Mouse (Mus musculus) cerebellum, postnatal 36 days (tissue): ENCODE results near the gene Cadps2.

Source experiments
- DNase-seq, 2 experiments: peaks; one replicate each; pipeline ENCODE4 v3.0.0; 2021 to 2022; ENCODE audit warnings: mixed read lengths in 2 of 2

Gene Cadps2

DNA sequence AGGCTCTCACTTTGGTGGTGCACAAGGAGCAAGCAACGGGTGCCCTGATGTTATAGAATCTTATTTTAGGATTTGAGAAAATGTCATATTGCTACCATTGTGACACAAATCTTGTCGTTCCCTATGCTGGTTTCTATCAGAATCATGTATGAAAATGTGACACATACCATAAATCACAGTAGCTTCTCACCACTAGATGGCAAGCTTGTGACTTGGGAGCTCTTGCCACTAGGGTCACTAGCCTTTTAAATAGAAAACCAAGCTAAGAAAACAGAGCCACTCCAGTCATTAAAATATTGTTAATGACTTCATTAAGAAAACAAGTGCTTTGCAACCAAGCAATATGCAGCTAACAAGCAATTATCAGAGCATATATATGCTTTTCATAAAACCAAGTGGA lies 81.0 kb downstream of the Cadps2 start:
- DNase-seq, result no peak

DNA sequence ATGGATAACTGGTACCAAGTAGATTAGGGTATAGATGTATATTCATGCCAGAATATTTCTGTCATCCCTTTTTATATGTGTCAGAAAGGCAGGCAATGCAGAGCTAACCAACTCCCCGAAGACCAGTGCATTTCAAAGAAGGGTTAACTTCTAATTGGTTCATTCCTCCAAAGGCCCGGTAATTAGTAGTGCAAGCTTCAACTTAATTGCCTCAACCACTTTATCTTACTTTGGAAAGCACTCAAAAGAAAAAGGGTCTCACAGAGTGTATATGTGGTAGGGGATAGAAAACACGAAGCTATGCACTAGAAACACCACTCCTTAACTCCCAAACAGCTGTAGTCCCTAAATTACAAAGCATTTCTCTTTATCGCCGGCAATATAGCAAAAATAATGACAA lies 90.4 kb downstream of the Cadps2 start:
- no peak for DNase-seq

DNA sequence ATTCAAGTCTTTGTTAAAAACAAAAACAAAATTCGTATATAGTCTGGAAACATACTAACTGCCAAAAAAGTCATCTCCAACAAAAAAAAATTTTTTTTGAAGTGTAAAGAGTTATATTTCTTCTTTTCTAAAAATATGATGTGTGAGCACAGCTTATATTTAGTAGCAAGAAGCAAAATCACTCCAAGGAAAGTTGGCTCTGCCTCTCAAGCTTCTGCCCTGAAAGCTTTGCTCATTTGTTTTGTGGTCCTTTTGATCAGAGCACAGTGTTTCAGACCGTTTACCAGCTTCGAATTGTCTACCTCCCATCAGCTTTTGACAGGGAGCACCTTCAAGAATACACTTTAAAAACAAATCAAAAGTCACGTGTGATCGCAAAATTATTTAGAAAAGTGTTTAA lies 99.2 kb downstream of the Cadps2 start:
- no peak for DNase-seq

DNA sequence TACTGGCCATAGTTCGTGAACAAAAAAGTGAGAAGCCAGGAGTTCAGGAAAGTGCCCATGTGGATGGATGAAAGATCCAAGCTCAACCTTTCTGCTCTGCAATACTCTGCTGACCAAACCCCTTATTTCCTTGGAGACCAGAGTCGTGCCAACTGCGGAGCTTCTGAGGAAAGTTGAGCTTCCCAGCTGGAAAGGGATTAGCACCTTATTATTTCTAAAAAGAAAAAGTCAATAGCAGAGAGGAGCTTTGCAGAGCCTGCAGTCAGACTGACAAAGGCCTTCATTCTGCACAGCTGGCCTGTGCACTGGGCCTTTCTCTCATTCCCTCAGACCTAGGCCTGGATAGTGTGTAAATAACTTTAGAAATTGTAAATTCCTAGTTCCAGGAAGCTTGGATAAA lies 106.5 kb downstream of the Cadps2 start:
- DNase-seq, result no peak

DNA sequence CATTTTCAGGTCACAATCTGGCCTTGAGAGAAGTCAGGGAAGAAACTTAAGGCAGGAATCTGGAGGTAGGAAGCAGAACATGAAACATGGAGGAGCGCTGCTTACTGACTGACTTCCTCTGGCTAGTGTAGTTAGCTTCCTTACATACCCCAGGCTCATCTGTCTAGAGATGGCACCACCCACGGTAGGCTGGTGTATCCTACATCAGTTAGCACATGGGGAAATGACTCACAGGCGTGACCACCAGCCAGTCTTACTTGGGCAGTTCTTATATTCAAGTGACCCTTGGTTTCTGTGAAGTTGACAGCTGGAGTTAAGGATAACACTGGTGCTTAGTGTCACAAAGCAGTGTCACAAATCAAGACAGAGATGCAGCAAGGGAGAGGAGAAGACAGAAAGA lies 110.6 kb downstream of the Cadps2 start:
- DNase-seq, result no peak

DNA sequence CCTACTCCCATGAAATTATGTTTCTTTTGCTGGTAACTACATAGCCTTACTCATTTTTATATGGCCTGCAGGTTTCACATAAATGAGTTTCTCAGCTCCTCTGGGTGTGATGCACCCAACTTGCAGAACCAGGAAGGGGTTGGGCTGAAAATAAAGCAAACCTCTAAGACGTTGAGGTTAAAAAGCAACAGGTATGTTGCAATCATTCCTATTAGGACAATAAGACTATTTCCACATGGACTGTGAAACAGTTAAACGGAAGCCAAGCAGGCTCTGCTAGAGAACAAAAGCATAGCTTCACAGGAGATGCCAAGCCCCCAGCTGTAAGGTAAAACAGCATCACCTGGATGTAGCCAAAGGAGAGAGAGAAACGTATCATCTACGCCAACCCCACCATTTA lies 115.5 kb downstream of the Cadps2 start:
- no peak for DNase-seq

DNA sequence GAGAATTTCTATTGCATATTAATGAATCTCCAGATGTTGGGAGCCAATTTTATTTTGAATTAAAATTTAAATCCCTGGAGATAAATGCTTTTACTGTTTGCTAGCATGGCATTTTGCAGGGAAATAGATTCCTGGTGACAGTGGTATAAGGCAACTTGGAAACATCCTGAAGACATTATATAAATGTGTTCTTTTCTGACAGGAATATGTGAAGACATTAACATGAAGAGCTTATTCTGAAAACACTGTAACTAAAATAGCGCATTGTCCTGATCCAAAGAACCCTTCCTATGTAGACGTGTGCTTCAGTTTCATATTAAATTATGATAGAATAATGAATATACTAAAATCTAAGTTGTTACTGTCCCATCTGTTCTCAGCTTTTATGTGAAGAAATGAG lies 118.8 kb downstream of the Cadps2 start:
- no peak for DNase-seq

DNA sequence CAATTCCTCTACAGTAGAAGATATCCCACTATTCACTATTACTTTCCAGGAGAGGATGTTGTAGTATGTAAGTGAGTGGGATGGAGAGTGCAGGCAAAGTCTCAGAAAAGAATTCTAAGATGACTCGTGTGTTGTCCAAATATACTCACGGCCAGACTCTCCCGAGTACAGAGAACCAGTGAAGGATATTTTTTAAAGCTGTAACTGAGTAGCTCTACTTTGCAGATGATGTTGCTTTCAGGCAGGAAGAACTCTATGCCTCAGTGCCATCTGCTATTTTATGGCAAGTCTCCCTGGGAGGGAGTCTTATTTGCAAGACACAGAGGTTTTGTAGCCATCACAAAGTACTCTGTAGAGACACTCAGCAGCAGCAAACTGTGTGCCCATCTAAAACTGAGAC lies 131.7 kb downstream of the Cadps2 start:
- peak in 1 of 2 experiments; percentile 31 for DNase-seq

DNA sequence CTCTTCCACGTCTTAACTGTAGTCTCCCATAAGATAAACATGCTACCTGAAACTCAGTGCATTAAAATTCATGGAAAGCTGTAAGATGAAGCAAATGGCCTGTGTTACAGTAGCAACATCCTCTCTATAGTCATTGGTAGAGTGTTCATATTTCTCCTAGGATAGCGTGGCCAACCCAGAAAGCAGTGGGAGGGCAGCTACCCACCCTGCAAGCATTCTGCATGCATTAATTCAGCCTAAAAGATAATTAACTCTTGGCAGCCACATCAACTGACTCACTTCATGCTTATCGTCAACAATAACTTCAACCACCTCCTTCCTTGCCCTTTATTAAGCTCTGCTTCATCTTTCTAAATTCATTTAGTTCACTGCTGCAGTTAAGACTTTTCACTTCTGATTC lies 138.3 kb downstream of the Cadps2 start:
- no peak for DNase-seq

DNA sequence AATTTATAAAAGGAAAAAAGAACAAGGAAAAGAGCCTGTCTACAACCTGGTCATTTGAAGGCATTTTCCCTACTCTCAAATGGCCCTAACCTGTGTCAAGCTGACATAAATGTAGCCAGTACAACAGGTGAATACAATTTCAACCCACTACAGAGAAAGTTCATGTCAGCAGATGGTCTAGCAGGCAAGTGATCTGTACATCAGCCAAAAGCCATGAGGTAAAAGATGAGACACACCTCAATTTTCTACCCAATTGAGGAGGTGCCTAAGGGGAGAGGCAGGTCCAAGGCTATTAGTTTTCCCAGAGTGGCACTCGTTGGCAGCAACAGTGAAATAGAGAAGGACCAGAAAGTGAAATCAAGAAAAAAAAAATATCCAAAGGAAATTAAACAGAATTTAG lies 161.0 kb downstream of the Cadps2 start:
- DNase-seq, result no peak

DNA sequence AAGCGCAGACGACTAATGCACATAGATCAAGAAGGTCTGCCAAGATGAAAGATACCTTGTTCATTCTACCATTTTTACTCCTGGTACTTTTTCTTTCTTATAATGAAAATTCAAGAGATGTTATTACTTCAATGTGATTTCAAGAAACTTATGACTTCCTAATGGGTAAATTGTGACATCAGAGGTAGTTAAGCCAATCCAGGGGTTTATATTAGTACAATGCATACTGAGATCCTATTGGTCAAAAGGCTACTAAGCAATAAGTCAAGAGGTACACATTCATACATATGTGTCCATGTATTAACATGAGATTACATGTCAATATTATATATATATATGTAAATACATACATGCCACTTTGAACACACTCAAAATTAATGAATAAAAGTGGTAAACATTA lies 184.2 kb downstream of the Cadps2 start, which contains the start of gene Rnf148:
TSS of gene Rnf148 (minus strand) at position 101 of the 400 bp plus-strand sequence.
- DNase-seq, result no peak

DNA sequence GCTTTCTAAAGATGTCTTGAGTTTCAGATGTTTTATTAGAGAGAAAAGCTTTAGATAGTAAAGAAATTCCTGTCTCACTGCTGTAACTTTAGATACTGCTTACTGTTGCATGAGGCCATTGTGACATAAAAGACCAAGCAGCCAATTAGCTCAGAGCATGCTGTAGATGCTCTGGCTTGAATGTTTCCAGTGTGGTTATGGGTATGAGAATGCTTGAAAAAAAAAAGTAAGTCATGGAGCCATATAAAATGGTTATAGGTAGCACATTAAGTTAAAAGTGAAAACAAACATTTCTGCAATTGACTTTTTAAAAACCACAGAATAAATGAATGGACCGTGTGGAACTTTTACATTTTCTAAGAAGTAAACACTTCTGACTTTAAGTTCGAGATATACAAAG lies 189.0 kb downstream of the Cadps2 start, which contains the start of gene Rnf133:
TSS of gene Rnf133 (minus strand) at position 101 of the 400 bp plus-strand sequence.
- DNase-seq, result no peak

DNA sequence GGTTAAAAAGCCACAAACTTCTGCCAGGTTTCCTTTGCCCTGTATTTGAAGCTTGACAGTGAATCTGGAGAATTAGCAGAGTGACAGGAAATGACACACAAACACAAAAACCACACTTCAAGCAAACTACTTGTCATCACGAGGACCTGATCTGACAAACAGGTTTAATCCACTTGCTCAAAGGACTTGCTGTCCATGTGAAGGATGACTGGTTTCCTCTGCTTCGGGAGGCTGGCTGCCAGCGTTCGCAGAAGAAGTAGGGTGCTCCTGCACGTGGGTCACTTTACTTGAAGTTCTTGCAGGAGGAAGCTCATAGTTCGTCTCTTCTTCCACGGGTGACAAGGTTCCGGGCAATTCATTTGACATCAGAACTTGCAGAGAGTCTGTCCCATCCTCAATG lies 190.5 kb downstream of the Cadps2 start:
- DNase-seq, result no peak

DNA sequence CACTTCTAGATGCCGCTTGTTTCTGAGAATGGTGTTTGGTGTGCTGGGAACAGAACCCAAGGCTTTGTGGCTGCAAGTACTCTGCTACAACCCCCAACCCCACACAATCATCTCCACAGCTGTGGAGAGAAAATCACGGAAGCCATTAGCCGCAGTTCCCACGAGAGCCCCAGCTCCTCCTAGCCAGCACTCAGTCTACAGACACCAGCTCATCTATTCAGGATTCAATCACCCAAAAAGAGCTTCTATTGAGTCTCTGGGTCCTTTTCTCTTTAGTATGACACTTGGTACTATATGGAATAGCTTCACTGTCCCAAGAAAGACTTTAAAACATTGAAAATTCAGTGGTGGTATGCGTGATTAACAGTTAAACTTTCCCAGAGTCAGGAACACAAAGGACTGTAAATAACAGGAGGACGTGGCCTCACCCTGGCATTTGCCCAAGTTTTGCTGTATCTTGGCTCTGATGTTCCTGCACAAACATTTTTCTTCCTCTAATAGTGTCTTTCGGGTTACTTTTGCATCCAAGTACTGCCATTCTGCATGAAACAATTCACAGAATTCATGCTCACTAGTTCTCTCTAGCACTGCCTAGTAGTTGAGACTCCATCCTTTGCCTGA lies 191.5 kb downstream of the Cadps2 start:
- DNase-seq, result peak; percentile 40 to 43

DNA sequence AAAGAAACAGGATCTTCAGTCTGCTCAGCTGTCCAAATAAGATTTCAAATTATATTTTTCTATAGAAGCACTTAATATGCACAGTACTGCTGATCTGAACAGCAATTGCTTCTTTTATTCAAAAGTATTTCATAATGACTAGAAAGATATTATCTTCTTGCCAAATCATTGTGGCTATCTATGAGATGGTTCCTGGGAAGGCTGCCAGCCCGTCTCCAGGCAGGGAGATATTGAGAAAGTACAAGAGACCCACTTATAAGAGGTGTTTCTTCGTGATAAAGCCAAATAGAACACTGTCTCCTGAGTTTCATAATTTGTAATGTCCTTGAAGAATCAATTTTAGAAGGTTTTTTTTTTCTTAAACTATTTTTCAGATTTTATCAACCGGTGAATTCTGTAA lies 202.1 kb downstream of the Cadps2 start:
- DNase-seq, result peak; percentile 66 to 70

DNA sequence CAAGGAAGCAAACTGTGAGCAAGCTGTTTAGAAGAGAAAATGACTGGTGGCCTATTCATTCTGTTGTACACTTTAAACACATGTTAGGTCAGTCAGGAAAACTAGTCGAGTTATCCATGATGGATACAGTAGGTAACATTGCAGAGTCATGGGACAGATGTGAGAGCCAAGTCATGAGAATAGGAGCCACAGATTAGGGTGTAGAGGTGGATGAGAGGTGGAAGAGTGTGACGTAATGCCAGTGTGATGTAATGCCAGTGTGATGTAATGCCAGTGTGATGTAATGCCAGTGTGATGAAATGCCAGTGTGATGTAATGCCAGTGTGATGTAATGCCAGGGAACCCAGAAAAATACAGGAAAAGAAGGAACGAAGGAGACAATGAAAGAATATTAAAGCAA lies 204.0 kb downstream of the Cadps2 start:
- no peak for DNase-seq

DNA sequence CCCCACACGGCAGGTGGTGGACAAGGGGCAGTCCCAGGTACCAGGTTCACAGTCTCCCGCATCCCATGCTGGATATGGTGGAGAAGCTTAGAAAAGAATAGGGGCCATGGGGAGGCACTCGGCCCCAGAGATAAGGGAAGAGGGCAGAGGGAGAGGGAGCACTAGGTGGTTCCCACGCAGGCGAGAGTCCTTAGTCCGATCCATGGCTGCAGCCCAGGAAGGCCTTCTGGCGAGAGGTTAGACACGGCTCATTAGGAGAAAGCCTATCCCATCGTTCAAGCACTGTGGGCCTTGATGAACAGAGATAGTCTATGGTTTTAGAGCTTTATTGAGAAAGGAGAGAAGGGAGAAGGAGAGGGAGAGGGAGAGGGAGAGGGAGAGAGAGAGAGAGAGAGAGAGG lies 205.2 kb downstream of the Cadps2 start:
- DNase-seq, result peak; percentile 37

DNA sequence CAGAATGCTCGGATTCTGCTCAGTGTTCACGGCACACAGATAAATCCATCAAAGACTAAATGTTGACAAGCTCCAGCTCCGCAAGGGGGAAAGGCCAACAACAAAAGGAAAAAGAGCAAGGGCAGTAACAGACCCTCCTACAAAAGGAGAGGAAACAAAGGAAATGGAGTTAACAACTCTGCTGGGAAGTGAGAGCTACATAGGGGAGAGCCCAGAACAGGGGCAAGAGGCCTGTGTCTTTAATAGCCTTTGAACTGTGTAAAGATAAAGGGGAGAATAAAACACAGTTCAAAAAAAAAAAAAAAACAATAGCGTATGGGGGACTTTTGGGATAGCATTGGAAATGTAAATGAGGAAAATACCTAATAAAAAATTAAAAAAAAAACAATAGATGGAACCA lies 208.8 kb downstream of the Cadps2 start:
- DNase-seq, result no peak

DNA sequence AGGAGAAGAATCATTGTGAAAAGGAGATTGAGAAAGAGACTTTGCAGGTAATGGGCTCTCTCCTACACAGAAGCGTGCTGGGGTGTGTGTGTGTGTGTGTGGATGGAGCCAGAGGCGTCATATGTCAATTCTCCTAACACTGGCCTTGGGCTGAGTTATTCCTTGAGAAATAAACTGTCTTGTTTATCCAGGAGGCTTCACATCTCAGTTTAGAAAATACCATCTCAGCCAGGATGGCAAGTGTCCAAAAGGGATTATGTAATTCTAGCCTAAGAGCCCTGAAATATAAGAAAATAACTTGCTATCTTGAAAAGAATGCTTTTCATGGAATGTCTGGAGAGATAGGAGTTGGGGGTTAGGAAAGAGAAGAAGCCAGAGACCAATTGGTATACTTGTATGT lies 264.1 kb downstream of the Cadps2 start:
- DNase-seq, result peak in 1 of 2 experiments; percentile 31

DNA sequence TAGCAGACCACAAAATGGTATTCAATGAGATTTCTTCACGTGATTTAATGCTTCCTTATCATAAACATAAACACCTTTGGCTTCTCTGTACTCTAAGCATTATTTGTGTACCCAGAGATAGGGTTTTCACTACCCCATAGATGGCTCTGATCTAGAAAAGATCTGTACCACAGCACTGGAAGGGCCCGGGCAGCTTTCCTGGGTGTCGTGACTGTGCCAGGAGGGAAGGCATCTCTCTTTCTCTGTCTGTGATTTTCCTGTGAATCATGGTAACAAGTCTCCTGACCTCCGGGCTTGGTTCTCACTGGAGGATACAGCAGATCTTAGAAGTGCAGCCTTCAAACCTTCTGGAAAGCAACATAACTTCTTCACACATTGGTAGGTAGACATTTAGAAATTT lies 265.5 kb downstream of the Cadps2 start:
- DNase-seq, result peak; percentile 41

DNA sequence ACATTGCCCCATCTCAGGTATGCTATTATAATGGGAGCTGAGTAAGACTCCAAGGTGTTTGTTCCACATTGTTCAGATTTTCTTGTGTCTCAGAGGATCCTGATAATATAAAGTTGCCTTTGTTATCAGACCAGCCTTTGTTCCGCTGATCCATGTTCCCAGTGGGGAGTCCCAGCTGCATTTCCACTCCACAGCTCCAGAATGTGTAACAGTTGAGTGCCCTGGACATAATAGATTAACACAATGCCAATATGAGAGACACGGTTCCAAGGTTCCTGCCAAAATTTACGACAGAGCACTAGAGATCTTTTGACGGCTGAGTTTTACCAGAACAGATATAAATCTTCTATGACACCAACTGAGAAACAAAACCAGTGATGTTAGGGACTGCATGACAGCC lies 266.8 kb downstream of the Cadps2 start:
- no peak for DNase-seq

DNA sequence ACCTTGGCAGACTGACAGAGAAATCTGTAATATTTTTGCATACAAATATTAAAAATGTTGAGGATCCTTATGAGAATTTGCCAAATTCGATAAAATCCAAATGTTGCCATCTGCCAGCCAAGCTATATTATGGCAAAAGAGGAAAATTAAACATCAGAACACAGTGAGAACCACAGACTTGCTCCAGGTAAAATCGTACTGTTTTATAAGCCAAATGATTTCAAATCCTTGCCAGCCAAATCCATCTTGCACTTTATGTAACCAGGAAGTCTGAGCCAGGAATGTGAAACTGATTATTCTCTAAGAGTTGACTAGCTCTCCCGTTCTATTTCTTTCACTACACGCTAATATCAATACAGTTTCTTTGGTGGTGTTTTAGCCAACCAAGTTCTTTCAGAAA lies 269.5 kb downstream of the Cadps2 start:
- peak in 1 of 2 experiments; percentile 48 for DNase-seq

DNA sequence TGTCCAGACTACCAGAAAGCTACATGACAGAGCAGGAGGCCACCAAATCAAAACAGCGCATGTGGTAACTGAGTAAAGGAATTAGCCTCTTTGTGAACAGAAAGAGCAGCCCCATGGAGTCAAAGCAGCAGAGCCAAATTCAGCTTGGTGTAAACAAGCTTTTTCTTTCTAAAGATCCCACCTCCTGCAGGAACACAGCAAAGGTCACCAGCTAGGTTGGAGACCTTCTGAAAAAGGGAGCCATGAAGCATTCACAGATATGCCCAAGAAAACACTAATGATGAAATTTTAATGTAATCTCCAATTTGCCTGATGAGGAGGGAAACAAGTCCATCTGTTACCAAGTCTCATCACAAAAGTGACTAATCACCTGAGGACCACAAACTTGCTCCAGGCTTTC lies 270.5 kb downstream of the Cadps2 start:
- DNase-seq, result peak in 1 of 2 experiments; percentile 45

DNA sequence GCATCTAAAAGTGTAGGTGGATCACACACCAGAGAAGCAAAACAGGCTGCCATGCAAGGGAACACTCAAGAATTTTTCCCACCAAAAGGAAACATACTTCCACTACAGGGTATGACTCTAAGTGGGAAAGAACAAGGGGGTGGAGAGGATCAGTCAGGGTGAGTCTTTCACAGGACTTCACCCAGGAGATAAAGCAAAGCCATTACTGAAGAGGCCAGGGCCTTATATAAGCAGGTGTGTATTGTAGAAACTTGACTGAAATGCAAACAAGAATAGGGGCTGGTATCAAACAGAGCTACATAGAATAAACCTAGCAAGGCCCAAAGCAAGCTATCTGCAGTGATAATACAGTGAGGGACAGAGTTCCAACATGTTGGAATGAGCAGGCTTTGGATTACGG lies 271.6 kb downstream of the Cadps2 start:
- DNase-seq, result no peak

DNA sequence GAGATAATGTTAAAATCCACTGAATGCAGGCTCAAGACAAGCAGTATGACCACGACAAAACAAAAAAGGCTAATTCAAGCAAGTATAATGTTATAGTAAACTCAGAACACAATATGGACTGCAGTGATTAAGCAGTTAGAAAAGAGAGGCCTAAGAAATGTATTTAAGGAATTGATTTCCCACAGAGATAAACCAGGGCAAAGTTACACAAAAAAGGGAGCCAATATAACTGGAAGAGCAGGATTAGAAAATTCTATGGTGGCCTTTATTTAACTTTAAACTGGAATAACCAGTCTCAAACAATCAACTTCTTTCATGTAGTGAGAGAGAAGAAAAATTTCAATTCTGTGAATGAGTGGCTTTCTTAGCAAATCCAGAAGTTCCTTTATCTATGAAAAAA lies 289.3 kb downstream of the Cadps2 start:
- DNase-seq, result no peak
